Mouse (Mus musculus) ZHBTc4 (cell line): ENCODE data around the gene Qtrt2.

Source experiments
- DNase-seq: peaks from one replicate; pipeline ENCODE4 v3.0.0-alpha.2; 2011; ENCODE audit warnings: low read depth, low spot score

The Qtrt2 gene

DNA sequence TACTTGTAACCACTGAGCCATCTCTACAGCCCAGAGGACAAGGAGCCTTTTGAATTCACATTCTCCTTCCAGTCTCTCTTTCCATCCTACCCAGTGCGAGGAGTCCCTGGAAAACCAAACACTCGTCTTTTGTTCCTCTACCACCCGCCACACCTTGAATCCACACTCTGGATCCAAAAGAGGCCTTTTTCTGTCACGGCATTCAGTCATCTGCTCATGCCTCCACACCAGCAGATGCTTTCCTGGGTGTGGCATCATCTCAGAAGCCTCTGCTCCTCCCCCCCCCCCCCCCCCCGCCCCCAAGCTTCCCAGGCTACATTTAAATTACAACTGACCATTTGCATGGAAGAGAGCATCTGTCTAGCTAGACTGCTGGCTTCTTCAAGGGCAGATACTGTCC, 110.3 kb downstream of the Qtrt2 start:
- peak; percentile 62 for DNase-seq

DNA sequence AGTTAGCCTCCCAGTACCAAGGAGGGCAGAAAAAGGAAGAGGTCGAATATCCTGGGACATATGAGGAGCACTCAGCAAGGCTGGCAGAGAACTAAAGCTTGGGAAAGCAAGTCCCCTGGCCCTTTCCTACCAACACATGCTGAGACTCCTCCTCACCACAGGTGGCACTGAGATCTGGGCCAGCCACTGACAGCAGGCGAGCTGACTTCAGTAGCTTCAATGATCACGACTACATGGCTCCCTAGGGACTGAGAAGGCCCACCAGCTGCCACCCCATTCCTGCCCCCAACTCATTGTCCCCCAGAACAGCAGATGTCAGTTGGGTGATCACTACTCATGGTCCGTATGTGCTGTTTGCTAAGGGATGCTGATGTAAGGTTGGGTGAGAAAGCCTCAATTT, 112.0 kb downstream of the Qtrt2 start:
- no peak for DNase-seq
